Mouse (Mus musculus): ENCODE data around the gene Rinl. TPM values are rescaled to one million over a fixed set of nuclear protein-coding genes. Genes with fewer than 3 reads are reported as not detected.

Rinl gene
- polyA plus RNA-seq, 1 experiment = 0.12 TPM

DNA sequence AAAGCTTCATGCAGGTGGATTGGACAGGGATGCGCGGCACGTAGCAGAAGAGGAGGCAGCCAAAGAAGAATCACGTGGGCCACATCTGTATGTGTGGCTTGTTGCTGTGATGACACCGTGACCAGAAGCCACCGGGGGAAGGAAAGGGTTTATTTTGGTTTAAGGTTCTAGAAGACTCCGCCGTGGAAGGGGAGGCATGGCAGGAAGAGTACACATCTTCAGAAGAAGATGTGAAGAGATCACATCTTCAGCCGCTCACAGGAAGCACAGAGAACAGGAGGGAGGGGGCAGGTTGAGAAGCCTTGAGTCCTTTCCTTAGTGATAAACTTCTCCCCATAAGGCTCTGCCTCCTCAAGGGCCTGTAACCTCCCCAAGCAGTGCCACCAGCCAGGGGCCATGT, 11.2 kb downstream of the Rinl start:
- H3K4me3 ChIP-seq = no peak overlapping the region
- H3ac ChIP-seq (ENCODE audit: control insufficient read depth, insufficient read length) = no peak overlapping the region
- H3K36me3 ChIP-seq (ENCODE audit: control insufficient read depth, insufficient read depth) = no peaks in the 10 kb centered on the region
- no peak for TF ChIP-seq REST (IDR thresholded peaks at IDR 0.05; ENCODE audit: insufficient read depth, insufficient read length)
- no peaks in the 10 kb centered on the region for H3K79me2 ChIP-seq (ENCODE audit: control insufficient read depth, insufficient read depth)
- no peak overlapping the region for H3K4me2 ChIP-seq (ENCODE audit: low read depth)
- H3K27me3 ChIP-seq (ENCODE audit: control insufficient read depth, insufficient read depth, insufficient read length) = no peaks in the 10 kb centered on the region

DNA sequence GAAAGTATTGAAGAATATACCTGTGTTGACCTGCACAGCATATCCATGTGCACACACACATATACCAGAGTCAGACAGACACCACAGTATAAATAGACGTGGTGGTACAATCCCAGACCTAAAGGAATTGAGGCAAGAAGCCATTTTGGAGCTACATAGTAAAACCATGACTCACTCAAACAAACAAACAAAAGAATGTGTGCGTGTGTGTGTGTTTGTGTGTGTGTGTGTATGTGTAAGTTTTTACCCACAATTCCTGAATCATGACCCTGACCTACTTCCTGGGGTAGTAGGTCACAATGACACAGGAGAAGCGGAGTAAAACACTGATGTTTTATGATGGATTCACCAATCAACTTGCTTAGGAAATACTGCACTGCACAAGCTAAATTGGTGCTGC, 12.7 kb downstream of the Rinl start:
- H3K4me3 ChIP-seq = no peak overlapping the region
- no peaks in the 10 kb centered on the region for H3K36me3 ChIP-seq (ENCODE audit: control insufficient read depth, insufficient read depth)
- H3K27me3 ChIP-seq (ENCODE audit: control insufficient read depth, insufficient read depth, insufficient read length) = no peaks in the 10 kb centered on the region
- no peak overlapping the region for H3K4me2 ChIP-seq (ENCODE audit: low read depth)
- no peak overlapping the region for H3ac ChIP-seq (ENCODE audit: control insufficient read depth, insufficient read length)
- TF ChIP-seq TCF3 (IDR thresholded peaks at IDR 0.05; ENCODE audit: insufficient read length, low read depth) (no peak), REST (IDR thresholded peaks at IDR 0.05; ENCODE audit: insufficient read depth, insufficient read length) (no peak), E2F4 (IDR thresholded peaks at IDR 0.05; ENCODE audit: insufficient read depth) (no peak), MAX (IDR thresholded peaks at IDR 0.05; ENCODE audit: low read depth) (no peak), MYOG (IDR thresholded peaks at IDR 0.05; ENCODE audit: control insufficient read depth in 1 of 3, insufficient read depth in 1 of 3, insufficient read length in 2 of 3, low read depth in 2 of 3) (no peak), TCF12 (IDR thresholded peaks at IDR 0.05; ENCODE audit: insufficient read depth, poor library complexity, severe bottlenecking) (no peak), USF1 (IDR thresholded peaks at IDR 0.05; ENCODE audit: low read depth) (no peak), MYOD1 (IDR thresholded peaks at IDR 0.05; ENCODE audit: control insufficient read depth in 1 of 3, insufficient read length in 2 of 3, low read depth in 2 of 3) (no peak), CEBPB (IDR thresholded peaks at IDR 0.05; ENCODE audit: insufficient read depth, poor library complexity, severe bottlenecking) (no peak), POLR2AphosphoS2 (IDR thresholded peaks at IDR 0.05; ENCODE audit: insufficient read length, low read depth) (no peak), SRF (IDR thresholded peaks at IDR 0.05; ENCODE audit: control insufficient read depth, insufficient read length, low read depth) (no peak), POLR2A (IDR thresholded peaks at IDR 0.05; ENCODE audit: insufficient read length, low read depth) (no peak)
- no peaks in the 10 kb centered on the region for H3K79me2 ChIP-seq (ENCODE audit: control insufficient read depth, insufficient read depth)

DNA sequence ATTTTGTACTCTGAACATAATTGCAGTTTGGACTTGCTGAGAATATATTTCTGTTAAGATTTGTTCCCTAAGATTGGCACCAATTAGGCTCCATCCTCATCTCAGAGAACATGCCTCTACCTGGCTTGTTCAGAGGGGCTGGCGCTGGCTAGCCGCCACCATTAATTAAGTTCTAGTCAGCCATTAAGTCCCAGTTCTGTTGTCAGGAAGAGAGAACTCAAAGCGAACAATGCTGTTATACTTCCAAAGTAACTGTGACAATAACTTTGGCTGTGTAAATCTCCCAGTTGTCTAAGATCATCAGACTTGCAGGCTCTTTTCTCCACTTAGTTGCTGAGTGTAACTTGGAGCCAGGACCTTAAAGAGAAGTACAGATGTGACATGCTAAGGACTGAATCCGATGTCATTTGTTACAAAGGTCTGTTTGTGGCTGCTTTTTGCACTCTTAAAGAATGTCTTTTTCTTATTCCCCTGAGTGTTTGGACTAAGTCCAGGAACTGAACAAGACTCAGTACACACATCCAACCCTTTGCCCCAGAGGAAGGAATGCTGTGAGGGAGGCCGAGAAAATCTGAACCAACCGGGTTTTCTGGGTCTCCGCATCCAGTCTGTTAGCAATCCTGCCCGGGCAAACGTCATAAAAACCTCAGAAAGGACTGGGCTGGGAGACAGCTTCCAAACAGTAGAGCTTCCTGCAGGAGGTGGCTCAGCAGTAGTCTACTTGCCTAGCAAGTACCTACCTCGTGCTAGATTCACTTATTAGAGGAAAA, 13.3 kb downstream of the Rinl start:
- Histone ChIP-seq H3ac (ENCODE audit: control insufficient read depth, insufficient read length) (no peak overlapping the region), H3K27me3 (ENCODE audit: control insufficient read depth, insufficient read depth, insufficient read length) (no peaks in the 10 kb centered on the region), H3K79me2 (ENCODE audit: control insufficient read depth, insufficient read depth) (no peaks in the 10 kb centered on the region), H3K4me3 (no peak overlapping the region), H3K4me2 (ENCODE audit: low read depth) (peak overlapping the region; percentile 13), H3K36me3 (ENCODE audit: control insufficient read depth, insufficient read depth) (no peaks in the 10 kb centered on the region)
- TF ChIP-seq USF1 (IDR thresholded peaks at IDR 0.05; ENCODE audit: low read depth) (no peak), POLR2A (IDR thresholded peaks at IDR 0.05; ENCODE audit: insufficient read length, low read depth) (no peak), SRF (IDR thresholded peaks at IDR 0.05; ENCODE audit: control insufficient read depth, insufficient read length, low read depth) (no peak), MYOG (IDR thresholded peaks at IDR 0.05; ENCODE audit: control insufficient read depth in 1 of 3, insufficient read depth in 1 of 3, insufficient read length in 2 of 3, low read depth in 2 of 3) (no peak), POLR2AphosphoS2 (IDR thresholded peaks at IDR 0.05; ENCODE audit: insufficient read length, low read depth) (no peak), CEBPB (IDR thresholded peaks at IDR 0.05; ENCODE audit: insufficient read depth, poor library complexity, severe bottlenecking) (no peak), E2F4 (IDR thresholded peaks at IDR 0.05; ENCODE audit: insufficient read depth) (no peak), MYOD1 (IDR thresholded peaks at IDR 0.05; ENCODE audit: control insufficient read depth in 1 of 3, insufficient read length in 2 of 3, low read depth in 2 of 3) (no peak), MAX (IDR thresholded peaks at IDR 0.05; ENCODE audit: low read depth) (no peak), REST (IDR thresholded peaks at IDR 0.05; ENCODE audit: insufficient read depth, insufficient read length) (no peak), TCF3 (IDR thresholded peaks at IDR 0.05; ENCODE audit: insufficient read length, low read depth) (no peak), TCF12 (IDR thresholded peaks at IDR 0.05; ENCODE audit: insufficient read depth, poor library complexity, severe bottlenecking) (no peak)

DNA sequence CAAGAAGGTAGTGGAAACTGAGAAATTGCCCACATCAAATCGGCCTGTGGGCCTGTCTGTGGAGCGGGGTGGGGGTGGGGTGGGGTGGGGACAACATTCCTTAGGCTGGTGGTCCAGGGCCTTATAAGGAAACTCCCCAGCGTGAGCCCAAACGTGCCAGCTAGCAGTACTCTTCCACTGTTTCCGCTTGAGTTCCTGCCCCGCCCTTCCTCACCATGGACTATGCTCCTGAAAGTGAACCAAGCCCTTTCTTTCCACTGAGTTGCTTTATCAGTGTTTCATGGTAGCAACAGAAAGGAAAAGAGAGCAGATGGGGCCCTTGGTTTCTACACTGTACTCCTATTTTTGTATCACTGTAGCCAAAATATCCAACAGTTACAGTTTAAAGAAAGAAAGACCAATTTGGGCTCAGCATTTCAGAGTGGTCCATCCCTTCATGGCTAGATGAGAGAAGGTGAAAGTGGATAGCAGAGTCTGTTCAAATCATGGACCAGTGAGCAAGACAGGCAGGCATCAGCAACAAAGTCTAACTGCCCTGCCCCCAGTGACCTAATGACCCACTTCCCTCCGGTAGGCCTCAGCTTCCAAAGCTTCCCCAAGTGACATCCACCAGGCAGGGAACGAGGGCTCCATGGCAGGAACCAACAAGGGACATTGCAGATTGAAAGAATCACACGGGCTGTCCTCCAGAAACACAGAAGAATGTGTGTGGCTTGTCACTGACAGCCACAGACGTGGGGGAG, 14.2 kb downstream of the Rinl start:
- no peak for TF ChIP-seq MAX (IDR thresholded peaks at IDR 0.05; ENCODE audit: low read depth)
- TF ChIP-seq CEBPB (IDR thresholded peaks at IDR 0.05; ENCODE audit: insufficient read depth, poor library complexity, severe bottlenecking) = no peak
- no peak for TF ChIP-seq MYOG (IDR thresholded peaks at IDR 0.05; ENCODE audit: control insufficient read depth in 1 of 3, insufficient read depth in 1 of 3, insufficient read length in 2 of 3, low read depth in 2 of 3)
- TF ChIP-seq TCF12 (IDR thresholded peaks at IDR 0.05; ENCODE audit: insufficient read depth, poor library complexity, severe bottlenecking) = no peak
- TF ChIP-seq POLR2A (IDR thresholded peaks at IDR 0.05; ENCODE audit: insufficient read length, low read depth) = no peak
- TF ChIP-seq REST (IDR thresholded peaks at IDR 0.05; ENCODE audit: insufficient read depth, insufficient read length) = no peak
- H3K4me3 ChIP-seq = no peak overlapping the region
- no peaks in the 10 kb centered on the region for H3K36me3 ChIP-seq (ENCODE audit: control insufficient read depth, insufficient read depth)
- no peaks in the 10 kb centered on the region for H3K27me3 ChIP-seq (ENCODE audit: control insufficient read depth, insufficient read depth, insufficient read length)
- no peak overlapping the region for H3ac ChIP-seq (ENCODE audit: control insufficient read depth, insufficient read length)
- no peaks in the 10 kb centered on the region for H3K79me2 ChIP-seq (ENCODE audit: control insufficient read depth, insufficient read depth)
- H3K4me2 ChIP-seq (ENCODE audit: low read depth) = no peak overlapping the region

DNA sequence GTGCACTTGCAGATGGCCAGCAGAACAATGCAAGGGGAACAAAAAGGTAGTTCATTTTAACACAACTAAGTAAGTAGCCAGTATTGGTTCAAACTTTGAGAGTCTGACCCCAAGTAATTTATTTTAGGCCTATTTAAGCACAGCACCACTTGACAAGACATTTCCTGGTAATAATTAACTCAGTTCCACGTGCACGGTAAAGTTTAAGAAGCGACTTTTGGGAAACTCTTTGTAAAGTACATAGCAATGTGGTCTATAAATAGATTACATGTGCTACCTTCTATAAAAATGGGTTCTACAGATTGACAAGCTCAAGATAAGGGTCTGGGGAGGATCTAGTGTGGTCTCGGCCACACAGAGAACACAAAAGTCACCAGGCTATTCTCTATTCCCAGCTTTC, 15.0 kb downstream of the Rinl start:
- Histone ChIP-seq H3K4me3 (no peak overlapping the region), H3K79me2 (ENCODE audit: control insufficient read depth, insufficient read depth) (no peaks in the 10 kb centered on the region), H3K4me2 (ENCODE audit: low read depth) (no peak overlapping the region), H3K36me3 (ENCODE audit: control insufficient read depth, insufficient read depth) (no peaks in the 10 kb centered on the region), H3K27me3 (ENCODE audit: control insufficient read depth, insufficient read depth, insufficient read length) (no peaks in the 10 kb centered on the region), H3ac (ENCODE audit: control insufficient read depth, insufficient read length) (no peak overlapping the region)
- TF ChIP-seq TCF12 (IDR thresholded peaks at IDR 0.05; ENCODE audit: insufficient read depth, poor library complexity, severe bottlenecking) (no peak), TCF3 (IDR thresholded peaks at IDR 0.05; ENCODE audit: insufficient read length, low read depth) (no peak), E2F4 (IDR thresholded peaks at IDR 0.05; ENCODE audit: insufficient read depth) (no peak)
